Mouse (Mus musculus) G1E (cell line): ENCODE data around the gene Msmo1.

Source experiments
- CTCF ChIP-seq: IDR thresholded peaks from 2 replicates; pipeline ENCODE4 v1.5.1; 2012; ENCODE audit warnings: low read depth, low read length, inconsistent platforms, mixed read lengths
- GATA1 ChIP-seq: IDR thresholded peaks from 2 replicates; pipeline ENCODE4 v1.6.1; 2012; ENCODE audit warnings: borderline replicate concordance, low read length, inconsistent platforms, mixed read lengths
- GATA2 ChIP-seq: IDR thresholded peaks from 2 replicates; pipeline ENCODE4 v1.6.1; 2012; ENCODE audit warnings: low read depth, low read length, inconsistent platforms, borderline replicate concordance

GRCm38 (mm10) chr8:64736767-64737323 is 3.3 kb upstream of the Msmo1 start:
- TF ChIP-seq CTCF: no peak
- no peak for TF ChIP-seq GATA1
- TF ChIP-seq GATA2: no peak
